Mouse (Mus musculus) cortical plate, adult 2 months (tissue): ENCODE results near the gene Mycbpap.

Source experiments
- CTCF ChIP-seq: fragments of 200-500 bp; IDR thresholded peaks from 2 replicates; pipeline ENCODE4 v1.5.1; 2011; ENCODE audit warnings: mild to moderate bottlenecking, control low read depth, low read length; ENCODE audit not compliant: insufficient read depth; ENCODE audit errors: extremely low read depth
- POLR2A ChIP-seq: fragments of 200-500 bp; IDR thresholded peaks from 2 replicates; pipeline ENCODE4 v1.6.1; 2011; ENCODE audit warnings: mild to moderate bottlenecking, low read length, control low read depth; ENCODE audit not compliant: insufficient read depth; ENCODE audit errors: extremely low read depth

GRCm38 (mm10) chr11:94500362-94500761 is 21.2 kb downstream of the Mycbpap start:
- TF ChIP-seq POLR2A (no peak), CTCF (no peak)
